Mouse (Mus musculus) erythroblast, adult 5-6 weeks (primary cell): ENCODE measurements at regions not wholly inside any gene's neighbourhood (a gene's known extent, or its start where the extent isn't known, plus 50 kb on each side); places are given as distances from the start of the nearest gene placed in this dataset.

ENCODE experiments used
- ATAC-seq: replicated peaks from 2 replicates; pipeline ENCODE4 v1.8.0; 2016; ENCODE audit warnings: moderate number of reproducible peaks, mild to moderate bottlenecking, moderate TSS enrichment, inconsistent platforms; ENCODE audit not compliant: poor library complexity, low FRiP score, severe bottlenecking

- ATAC-seq, result no peak
Measured at GRCm38 (mm10) chr6:31625055-31625454, 61.3 kb upstream of the Podxl start.

GRCm38 (mm10) chr6:31624374-31624773 lies 60.6 kb upstream of the Podxl start:
- no peak for ATAC-seq

GRCm38 (mm10) chr6:31621023-31621422 lies 57.2 kb upstream of the Podxl start:
- no peak for ATAC-seq

GRCm38 (mm10) chr6:31618852-31619251 lies 55.1 kb upstream of the Podxl start:
- no peak for ATAC-seq

DNA sequence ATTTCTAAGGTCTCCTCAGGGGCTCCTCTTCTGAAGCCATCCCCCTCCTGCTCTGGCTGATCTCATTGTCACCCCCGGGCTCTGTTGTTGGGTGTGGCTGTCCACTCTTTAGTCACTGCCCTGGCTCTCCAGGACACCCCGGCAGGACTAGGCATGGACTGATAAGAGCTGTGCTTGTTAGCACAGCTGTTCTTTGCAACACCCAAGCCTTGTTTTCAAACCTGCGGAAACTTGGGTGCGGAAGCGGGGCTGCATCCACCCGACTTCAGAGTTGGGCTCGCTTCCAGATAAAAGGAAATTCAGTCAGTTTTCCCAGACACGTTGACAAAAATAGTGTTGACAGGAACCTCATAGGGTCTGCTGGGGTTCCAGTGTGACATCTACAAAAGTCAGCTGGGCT lies 53.6 kb upstream of the Podxl start:
- no peak for ATAC-seq

GRCm38 (mm10) chr6:31615426-31615970 lies 51.7 kb upstream of the Podxl start:
- ATAC-seq, result no peak

DNA sequence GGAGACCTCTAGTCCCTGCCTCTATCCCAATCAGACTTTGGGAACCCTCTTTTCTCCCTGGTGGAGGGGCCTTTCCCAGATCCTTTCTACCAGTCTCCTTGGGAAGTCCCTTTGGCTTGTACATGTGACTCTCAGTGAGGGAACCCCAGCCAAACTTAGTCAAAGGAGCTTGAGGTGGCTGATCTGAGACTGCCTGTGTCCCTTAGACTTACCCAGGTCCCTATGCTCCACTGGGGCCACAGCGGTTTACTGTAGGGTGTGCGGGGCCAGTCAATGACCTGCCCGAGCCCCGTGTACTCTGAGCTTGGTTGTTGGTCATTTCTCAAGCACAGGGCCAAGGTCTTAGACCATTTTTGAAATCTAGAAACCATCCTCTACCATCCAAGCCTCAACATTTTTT lies 50.8 kb upstream of the Podxl start:
- ATAC-seq, result no peak

DNA sequence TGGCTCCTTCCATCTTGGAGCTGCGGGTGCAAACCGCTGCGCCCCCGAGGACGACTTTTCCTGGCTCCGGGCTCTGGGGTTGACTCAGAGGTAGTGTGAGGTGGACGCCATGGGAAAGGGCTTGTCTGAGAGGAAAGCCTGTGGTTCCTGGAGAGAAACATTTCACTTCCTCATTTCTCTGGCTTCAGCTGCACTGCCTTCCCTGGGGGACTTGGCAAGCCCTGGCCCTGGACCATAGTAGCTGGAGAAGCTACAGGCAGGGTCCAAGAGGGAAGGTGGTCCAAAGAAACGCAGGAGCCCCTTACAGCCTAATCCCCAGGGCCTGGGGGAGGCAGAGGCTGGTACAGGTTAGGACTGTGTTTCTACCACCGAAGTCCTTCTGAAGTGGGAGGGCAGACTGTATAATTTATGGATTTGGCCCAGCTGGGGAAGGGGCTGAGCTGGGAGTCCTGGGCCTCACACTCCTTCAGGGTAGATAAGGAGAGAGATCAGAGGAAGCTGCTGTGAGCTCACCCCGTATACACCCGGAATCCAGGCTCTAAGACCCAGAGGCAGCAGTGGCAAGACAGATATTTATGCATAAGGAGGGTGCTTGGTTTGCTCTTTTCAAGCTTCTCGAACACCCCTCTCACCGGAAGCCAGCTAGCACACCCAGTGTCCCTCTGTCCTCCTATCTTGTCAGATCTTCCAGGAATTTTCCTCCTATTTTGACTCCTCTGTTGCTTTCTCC lies 50.0 kb upstream of the Podxl start:
- ATAC-seq, result peak; percentile 53
